Mouse (Mus musculus) kidney, embryonic 14.5 days (tissue): Measurements from ENCODE around the gene Smpdl3b. TPM values are rescaled to one million over a fixed set of nuclear protein-coding genes. Genes with fewer than 3 reads are reported as not detected.
"Not testable (repeated sequence)": the region's sequence is repeated elsewhere in the genome, so short reads cannot be mapped to it uniquely, and the experiment has no call there.

ENCODE experiments used
- ATAC-seq: fragments of 200-750 bp; cut with Nextera tagmentation; 2 replicates; pipeline ENCODE4 v1.8.0; 2017; ENCODE audit warnings: moderate number of reproducible peaks, mild to moderate bottlenecking, moderate TSS enrichment, moderate library complexity; ENCODE audit not compliant: low FRiP score, low TSS enrichment
- H3K27ac ChIP-seq: fragments of 300-500 bp; sonication (generic); 2 replicates; pipeline ENCODE4 v1.5.1; 2014; ENCODE audit warnings: low read depth, mild to moderate bottlenecking, low read length, moderate library complexity, mixed read lengths
- H3K27me3 ChIP-seq: fragments of 300-500 bp; sonication (generic); 2 replicates; pipeline ENCODE4 v1.6.1; 2014; ENCODE audit warnings: mild to moderate bottlenecking, low read length; ENCODE audit not compliant: control insufficient read depth, insufficient read depth
- H3K36me3 ChIP-seq: fragments of 300-500 bp; sonication (generic); 2 replicates; pipeline ENCODE4 v1.6.1; 2014; ENCODE audit warnings: low read length, mixed read lengths; ENCODE audit not compliant: control insufficient read depth, insufficient read depth
- H3K4me1 ChIP-seq: fragments of 300-500 bp; sonication (generic); 2 replicates; pipeline ENCODE4 v1.6.1; 2014; ENCODE audit warnings: low read length, mixed read lengths; ENCODE audit not compliant: control insufficient read depth, insufficient read depth
- H3K4me2 ChIP-seq: fragments of 300-500 bp; sonication (generic); replicated peaks from 2 replicates; pipeline ENCODE4 v1.6.1; 2014; ENCODE audit warnings: low read depth, mild to moderate bottlenecking, low read length
- H3K4me3 ChIP-seq: fragments of 300-500 bp; sonication (generic); 2 replicates; pipeline ENCODE4 v1.5.1; 2014; ENCODE audit warnings: mild to moderate bottlenecking, low read length
- H3K9ac ChIP-seq: fragments of 300-500 bp; sonication (generic); 2 replicates; pipeline ENCODE4 v1.6.1; 2014; ENCODE audit warnings: low read depth, mild to moderate bottlenecking, low read length, moderate library complexity
- H3K9me3 ChIP-seq: fragments of 300-500 bp; sonication (generic); 2 replicates; pipeline ENCODE4 v1.6.1; 2016; ENCODE audit warnings: low read length; ENCODE audit not compliant: control insufficient read depth
- whole genome bisulfite sequencing: fragments of 180-500 bp; shearing (Covaris S2); extraction: QIAGEN DNeasy Blood & Tissue Kit; methylation state at CpG from one replicate; pipeline ENCODE4 v1.1.7; 2014; 5-methylcytosine and 5-hydroxymethylcytosine counted together
- polyA plus RNA-seq: library from polyadenylated mRNA; unstranded; fragments of >200 nt; fragmentation: Nextera tagmentation; extraction: Ambion mirVana; gene quantifications from 2 replicates; pipeline ENCODE4 v1.2.1, GENCODE M21; 2014

The Smpdl3b gene
- polyA plus RNA-seq, 1 experiment from 2014 or later: 10.5 TPM

GRCm38 (mm10) chr4:132794028-132794427 is 37.0 kb upstream of the Smpdl3b start:
- peaks cover 4% of the 10 kb centered on the region; the same call in 1 of the 2 replicates for H3K27me3 ChIP-seq
- no peak overlapping the region for H3K4me2 ChIP-seq
- H3K36me3 ChIP-seq: no peaks in the 10 kb centered on the region
- no peak overlapping the region for H3K27ac ChIP-seq
- 25% methylated on average over 9 of the region's 9 CpGs for WGBS
- peak; percentile 68 for ATAC-seq
- no peak overlapping the region for H3K9ac ChIP-seq
- H3K9me3 ChIP-seq: no peaks in the 10 kb centered on the region
- H3K4me3 ChIP-seq: no peak overlapping the region
- H3K4me1 ChIP-seq: peaks cover 5% of the 10 kb centered on the region; the same call in 1 of the 2 replicates

GRCm38 (mm10) chr4:132793322-132794004 is 36.4 kb upstream of the Smpdl3b start:
- not testable (repeated sequence) for ATAC-seq, H3K4me1 ChIP-seq, H3K27ac ChIP-seq, H3K9ac ChIP-seq, H3K4me3 ChIP-seq, H3K4me2 ChIP-seq, H3K27me3 ChIP-seq, H3K9me3 ChIP-seq, H3K36me3 ChIP-seq
- WGBS: 78% methylated on average over 8 of the region's 9 CpGs

DNA sequence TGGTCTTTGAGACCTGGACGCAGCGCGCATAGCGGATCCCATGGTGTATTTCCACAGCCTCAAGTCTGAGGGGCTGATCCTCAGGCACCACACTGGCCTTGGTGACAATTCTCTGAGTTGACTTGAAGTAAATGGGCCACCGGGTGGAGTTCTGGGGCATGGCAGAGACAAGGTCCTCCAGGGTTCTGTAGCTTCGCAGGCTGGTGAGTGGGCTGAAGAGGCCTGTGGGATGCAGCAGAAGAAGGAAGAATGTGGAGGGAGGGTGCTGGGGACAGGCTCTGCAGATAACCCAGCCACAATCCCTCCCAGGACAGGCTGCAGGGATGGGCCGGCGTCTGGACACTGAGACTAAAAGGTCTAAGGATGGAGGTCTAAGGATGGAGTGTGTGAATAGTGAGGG is 32.7 kb upstream of the Smpdl3b start:
- Histone ChIP-seq H3K4me3 (no peak overlapping the region), H3K4me2 (no peak overlapping the region), H3K4me1 (no peaks in the 10 kb centered on the region), H3K36me3 (no peaks in the 10 kb centered on the region), H3K27me3 (peaks cover under 1% of the 10 kb centered on the region; the same call in 1 of the 2 replicates), H3K27ac (no peak overlapping the region), H3K9ac (no peak overlapping the region), H3K9me3 (no peaks in the 10 kb centered on the region)
- 83% methylated on average over 8 of the region's 8 CpGs for WGBS
- ATAC-seq: no peak

GRCm38 (mm10) chr4:132785228-132785627 is 28.2 kb upstream of the Smpdl3b start:
- no peaks in the 10 kb centered on the region for H3K4me1 ChIP-seq
- H3K27me3 ChIP-seq: no peaks in the 10 kb centered on the region
- H3K4me3 ChIP-seq: no peak overlapping the region
- H3K9ac ChIP-seq: no peak overlapping the region
- no peaks in the 10 kb centered on the region for H3K36me3 ChIP-seq
- no peaks in the 10 kb centered on the region for H3K9me3 ChIP-seq
- no peak for ATAC-seq
- 66% methylated on average over 13 of the region's 13 CpGs for WGBS
- H3K4me2 ChIP-seq: no peak overlapping the region
- no peak overlapping the region for H3K27ac ChIP-seq

DNA sequence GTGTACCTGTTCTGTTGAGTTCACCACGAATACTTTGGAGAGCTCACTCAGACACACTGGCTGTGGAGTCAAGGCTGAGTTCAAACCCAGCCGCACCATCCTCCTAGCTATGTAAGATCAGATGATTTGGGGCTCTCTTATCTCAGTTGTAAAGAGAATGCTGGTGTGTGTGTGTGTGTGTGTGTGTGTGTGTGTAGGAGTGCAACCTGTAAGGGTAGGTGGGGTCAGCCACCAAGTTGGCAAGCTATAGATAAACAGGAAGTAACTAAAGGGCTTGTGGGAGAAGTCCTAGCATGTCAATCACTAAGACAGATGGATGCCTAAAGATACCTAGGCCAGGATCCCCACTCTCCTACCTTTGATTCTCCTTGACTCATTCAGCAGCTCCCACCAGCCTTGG is 26.7 kb upstream of the Smpdl3b start:
- ATAC-seq: no peak
- no peak overlapping the region for H3K4me2 ChIP-seq
- H3K9me3 ChIP-seq: no peaks in the 10 kb centered on the region
- WGBS: 84% methylated on average over 2 of the region's 2 CpGs
- no peak overlapping the region for H3K9ac ChIP-seq
- no peak overlapping the region for H3K27ac ChIP-seq
- no peaks in the 10 kb centered on the region for H3K27me3 ChIP-seq
- H3K4me3 ChIP-seq: no peak overlapping the region
- peaks cover 9% of the 10 kb centered on the region for H3K36me3 ChIP-seq
- H3K4me1 ChIP-seq: no peaks in the 10 kb centered on the region

DNA sequence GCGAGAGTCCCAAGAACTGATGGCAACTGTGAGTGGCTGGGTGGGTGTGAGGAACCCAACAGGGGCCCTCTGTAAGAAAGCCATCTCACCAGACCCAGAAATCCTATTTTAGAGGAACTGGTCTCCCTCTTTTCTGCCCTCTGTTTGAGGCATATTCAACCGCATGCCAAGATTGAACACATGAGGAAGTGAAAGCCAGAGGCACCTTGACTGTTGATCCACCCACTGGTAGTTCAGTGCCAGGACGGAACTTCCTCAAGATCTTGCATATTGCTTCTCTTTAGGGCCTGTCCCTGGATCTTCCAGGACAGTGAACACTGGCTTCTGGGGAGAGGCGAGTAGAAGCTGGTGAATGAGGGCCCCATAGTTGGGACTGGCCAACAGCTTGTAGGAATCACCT is 23.2 kb upstream of the Smpdl3b start:
- Histone ChIP-seq H3K9ac (no peak overlapping the region), H3K9me3 (no peaks in the 10 kb centered on the region), H3K4me3 (no peak overlapping the region), H3K4me2 (no peak overlapping the region), H3K27ac (no peak overlapping the region), H3K4me1 (no peaks in the 10 kb centered on the region), H3K27me3 (no peaks in the 10 kb centered on the region), H3K36me3 (peaks cover 43% of the 10 kb centered on the region)
- no peak for ATAC-seq
- 93% methylated on average over 4 of the region's 4 CpGs for WGBS

DNA sequence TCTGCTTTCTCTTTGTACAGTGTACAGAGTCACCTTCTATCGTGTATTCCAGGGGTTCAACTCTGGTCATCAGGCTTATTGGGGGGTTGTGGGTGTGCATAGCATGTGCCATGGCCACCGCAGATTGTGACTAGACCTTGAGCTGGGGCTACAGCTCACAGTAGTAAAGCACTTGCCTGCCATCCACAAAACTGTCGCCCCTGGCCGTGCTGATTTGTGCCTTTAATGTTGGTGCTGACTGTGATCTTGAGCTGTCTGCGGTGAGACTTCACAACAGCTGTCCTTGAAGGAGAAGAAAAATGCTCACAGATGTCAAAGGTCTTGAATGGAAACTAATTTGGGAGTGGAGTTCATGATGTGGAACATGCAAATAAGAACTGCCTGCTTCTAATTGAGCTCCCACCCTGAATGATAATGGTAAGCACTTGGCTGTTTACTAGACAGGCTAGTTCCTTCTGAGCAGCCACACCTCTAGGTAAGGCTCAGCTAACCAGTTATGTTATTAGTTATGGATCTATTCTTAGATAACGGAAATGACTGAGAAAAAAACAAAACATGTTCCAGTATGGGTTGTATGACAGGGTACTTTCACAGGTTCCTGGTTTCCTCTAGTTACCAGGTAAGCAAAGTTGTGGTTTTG is 21.6 kb upstream of the Smpdl3b start:
- Histone ChIP-seq H3K4me2 (no peak overlapping the region), H3K36me3 (peaks cover 59% of the 10 kb centered on the region), H3K9ac (no peak overlapping the region), H3K4me3 (no peak overlapping the region), H3K9me3 (no peaks in the 10 kb centered on the region), H3K27me3 (no peaks in the 10 kb centered on the region), H3K27ac (no peak overlapping the region), H3K4me1 (no peaks in the 10 kb centered on the region)
- WGBS: 80% methylated on average over 6 of the region's 6 CpGs
- ATAC-seq: no peak

DNA sequence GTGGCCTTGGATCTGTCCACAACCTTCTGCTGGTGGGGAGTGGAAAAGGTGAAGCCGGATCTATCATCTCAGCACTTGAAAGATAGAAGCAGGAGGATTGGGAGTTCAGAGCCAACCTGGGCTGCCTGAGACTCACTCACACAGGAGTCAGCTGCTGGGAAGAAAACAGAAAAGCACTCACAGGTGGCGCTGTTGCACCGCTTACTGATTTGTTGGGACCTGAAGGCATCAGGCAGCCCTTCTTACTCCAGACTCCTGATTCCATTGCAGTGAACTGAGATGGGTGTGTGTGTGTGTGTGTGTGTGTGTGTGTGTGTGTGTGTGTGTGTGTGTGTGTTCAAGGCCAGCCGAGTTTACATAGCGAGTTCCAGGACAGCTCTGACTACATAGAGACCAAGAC is 19.7 kb upstream of the Smpdl3b start:
- Histone ChIP-seq H3K9ac (no peak overlapping the region), H3K27me3 (no peaks in the 10 kb centered on the region), H3K9me3 (no peaks in the 10 kb centered on the region), H3K4me3 (no peak overlapping the region), H3K4me1 (no peaks in the 10 kb centered on the region), H3K27ac (no peak overlapping the region), H3K4me2 (no peak overlapping the region), H3K36me3 (peaks cover 77% of the 10 kb centered on the region)
- no peak for ATAC-seq
- 97% methylated on average over 5 of the region's 5 CpGs for WGBS

- ATAC-seq: no peak
- WGBS: 90% methylated on average over 3 of the region's 3 CpGs
- Histone ChIP-seq H3K9me3 (no peaks in the 10 kb centered on the region), H3K4me3 (no peak overlapping the region), H3K4me1 (no peaks in the 10 kb centered on the region), H3K27ac (no peak overlapping the region), H3K4me2 (no peak overlapping the region), H3K9ac (no peak overlapping the region), H3K27me3 (no peaks in the 10 kb centered on the region), H3K36me3 (peaks cover 95% of the 10 kb centered on the region)
Measured at GRCm38 (mm10) chr4:132774905-132775304, 17.9 kb upstream of the Smpdl3b start.
